Mouse (Mus musculus): ENCODE data around the gene Ryk.

DNA sequence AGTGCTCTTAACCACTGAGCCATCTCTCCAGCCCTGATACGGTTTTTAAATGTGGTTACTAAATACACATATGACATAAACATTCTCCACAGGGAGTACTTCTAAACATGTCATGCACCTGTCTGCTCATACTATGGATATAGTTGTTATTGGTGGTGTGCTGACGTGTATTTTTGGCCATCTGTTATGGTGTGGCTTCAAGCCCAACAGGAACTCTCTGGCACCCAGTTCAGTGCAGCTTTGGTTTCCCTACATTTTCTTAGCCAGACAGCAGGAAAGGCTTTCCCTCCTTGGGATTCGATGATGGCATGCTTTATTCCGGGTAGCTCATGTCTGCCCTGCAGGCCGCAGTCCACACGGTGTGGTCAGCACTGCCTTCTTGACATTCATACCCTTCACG lies 33.7 kb downstream of the Ryk start:
- no peak for TF ChIP-seq CTCF (IDR thresholded peaks at IDR 0.05)
- TF ChIP-seq POLR2A (IDR thresholded peaks at IDR 0.05; ENCODE audit: insufficient read depth, low read depth, low read length) = no peak
- no peak for TF ChIP-seq EP300 (IDR thresholded peaks at IDR 0.05; ENCODE audit: insufficient read depth, low read depth, low read length)
